ENCODE assay signal across 14 mouse cellular contexts in the genomic region with DNA sequence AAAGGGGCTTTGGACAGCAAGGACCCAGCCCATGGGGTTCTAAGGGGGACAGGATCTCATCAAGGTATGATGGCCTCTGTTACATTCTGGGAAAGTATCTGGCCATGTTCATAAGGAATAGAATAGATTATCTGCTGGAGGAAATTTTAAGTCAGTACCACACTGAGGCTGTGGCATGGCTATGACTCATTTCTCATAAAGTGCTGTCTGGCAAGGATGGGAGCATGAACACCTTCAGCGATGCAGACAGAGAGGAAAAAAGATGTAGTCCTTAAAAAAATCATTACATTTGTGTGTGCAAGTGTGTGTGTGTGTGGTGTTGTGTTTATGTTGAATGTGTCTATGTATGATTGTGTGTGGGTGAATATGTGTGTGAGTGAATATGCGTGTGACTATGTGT.
A peak's percentile ranks its signal among the peaks of the same experiment; 100 is the strongest.
DNase-seq lines count a peak whose midpoint lies in the region.
"Had no signal": no experiment of that assay in that cellular context is flagged by ENCODE, and none has a peak within 500 bp of the region (broad histone marks: within the 10 kb centered on the region; RNA-seq: fewer than 3 reads in every experiment).

No protein-coding gene starts in this region.

- peak; percentile 24 for DNase-seq in right cerebral cortex, adult 18-20 months
- no peak for DNase-seq in right cerebral cortex, postnatal 10 days (ENCODE audit: low spot score in 2 of 2)
- peak; percentile 51 for DNase-seq in brain, adult 2 months (ENCODE audit: low read depth, low spot score)
- peak; percentile 6 for DNase-seq in telencephalon, adult 2 months (ENCODE audit: low read depth, low spot score)
- DNase-seq in cerebellum, postnatal 10 days = no peak
- DNase-seq: adrenal gland, adult 2 months; adrenal gland, postnatal 10 days; adrenal gland, postnatal 25 days; cerebellum, adult 11-12 months; cerebellum, adult 2 months; cerebellum, adult 9-10 months; cerebellum, postnatal 14 days; cerebellum, postnatal 36 days; embryo, embryonic 11 days had no signal

Comparison
In these comparisons a context has a peak if more than half of its experiments do, and no peak if none do; other contexts are left out.
1. DNase-seq: peak in right cerebral cortex, adult 18-20 months (single experiment), brain, adult 2 months (single experiment) and telencephalon, adult 2 months (single experiment); none in right cerebral cortex, postnatal 10 days (0 of 2) and cerebellum, postnatal 10 days (0 of 2).